22 mouse cellular contexts compared by ENCODE assay signal in genomic region chr11:84855285-84855684, GRCm38 (mm10). TPM values are rescaled to one million over a fixed set of nuclear protein-coding genes. Genes with fewer than 3 reads are reported as not detected.
DNase-seq lines count a peak whose midpoint lies in the region; ATAC-seq and TF ChIP-seq lines count a peak whose summit lies in the region.
"Had no signal": no experiment of that assay in that cellular context is flagged by ENCODE, and none has a peak within 500 bp of the region (broad histone marks: within the 10 kb centered on the region; RNA-seq: fewer than 3 reads in every experiment).

No protein-coding gene starts in this region.

- no peak for TF ChIP-seq POLR2A in liver, adult 2 months (IDR thresholded peaks at IDR 0.05; ENCODE audit: extremely low read depth, insufficient read depth, low read length)
- TF ChIP-seq POLR2A in MEL (IDR thresholded peaks at IDR 0.05; ENCODE audit: control insufficient read depth in 1 of 2, insufficient read depth in 1 of 2, low read depth in 1 of 2, low read length in 2 of 2, poor library complexity in 1 of 2) = no peak

- no peak overlapping the region for H3K27ac ChIP-seq in liver, adult 2 months (replicated peaks; ENCODE audit: insufficient read depth, low read depth, low read length)
- H3K27ac ChIP-seq in liver, postnatal 0 days (ENCODE audit: low read depth) = no peak overlapping the region
- H3K27ac ChIP-seq in MEL (ENCODE audit: control insufficient read depth, low read depth, low read length) = no peak overlapping the region
- H3K27ac ChIP-seq: embryonic facial prominence, embryonic 13.5 days; embryonic facial prominence, embryonic 15.5 days; forebrain, embryonic 10.5 days; forebrain, embryonic 12.5 days had no signal

- H3K4me3 ChIP-seq in liver, adult 2 months (ENCODE audit: insufficient read depth, low read depth, low read length) = no peak overlapping the region
- H3K4me3 ChIP-seq in liver, postnatal 0 days (ENCODE audit: low read depth, low read length) = no peak overlapping the region
- no peak overlapping the region for H3K4me3 ChIP-seq in MEL (ENCODE audit: control insufficient read depth in 1 of 2, insufficient read depth in 1 of 2, low read depth in 2 of 2, low read length in 2 of 2)
- H3K4me3 ChIP-seq: embryonic facial prominence, embryonic 13.5 days; embryonic facial prominence, embryonic 15.5 days; erythroblast, embryonic 14.5 days; forebrain, embryonic 10.5 days; forebrain, embryonic 12.5 days had no signal

- H3K79me2 ChIP-seq in liver, adult 2 months (ENCODE audit: control insufficient read depth, insufficient read depth, low read length) = no peaks in the 10 kb centered on the region; the same call in 1 of the 2 replicates
- peaks cover 3% of the 10 kb centered on the region; the same call in 1 of the 2 replicates for H3K79me2 ChIP-seq in MEL (ENCODE audit: control insufficient read depth, insufficient read depth, low read length, poor library complexity)

- H3K9ac ChIP-seq in liver, adult 2 months (ENCODE audit: low read depth, low read length) = no peak overlapping the region
- H3K9ac ChIP-seq in liver, postnatal 0 days (replicated peaks) = no peak overlapping the region
- H3K9ac ChIP-seq in MEL (ENCODE audit: control insufficient read depth, low read depth, low read length, poor library complexity, severe bottlenecking) = no peak overlapping the region
- H3K9ac ChIP-seq: embryonic facial prominence, embryonic 13.5 days; embryonic facial prominence, embryonic 15.5 days; forebrain, embryonic 12.5 days had no signal

- peaks cover 62% of the 10 kb centered on the region for H3K36me3 ChIP-seq in liver, adult 2 months (ENCODE audit: control insufficient read depth, insufficient read depth, low read length)
- H3K36me3 ChIP-seq in liver, postnatal 0 days (replicated peaks; ENCODE audit: insufficient read depth, low read length) = peaks cover 83% of the 10 kb centered on the region
- peaks cover 26 to 65% of the 10 kb centered on the region in 2 experiments for H3K36me3 ChIP-seq in MEL (ENCODE audit: control insufficient read depth in 1 of 2, insufficient read depth in 2 of 2, low read length in 2 of 2)

- no peak for ATAC-seq in liver, postnatal 0 days
- ATAC-seq: forebrain, embryonic 14.5 days; forebrain, embryonic 16.5 days had no signal

- TF ChIP-seq CTCF in liver, adult 2 months (IDR thresholded peaks at IDR 0.05; ENCODE audit: low read depth, low read length) = no peak
- no peak for TF ChIP-seq CTCF in liver, postnatal 0 days (IDR thresholded peaks at IDR 0.05; ENCODE audit: low read depth)
- no peak for TF ChIP-seq CTCF in MEL (IDR thresholded peaks at IDR 0.05 in 2 of 3, conservative IDR thresholded peaks at IDR 0.05 in 1 of 3; ENCODE audit: control insufficient read depth in 1 of 3, insufficient read depth in 1 of 3, low read depth in 2 of 3, low read length in 3 of 3, poor library complexity in 1 of 3, severe bottlenecking in 1 of 3)

- no peak overlapping the region for H3K4me2 ChIP-seq in liver, postnatal 0 days (ENCODE audit: low read depth, low read length)
- H3K4me2 ChIP-seq: embryonic facial prominence, embryonic 13.5 days; embryonic facial prominence, embryonic 15.5 days; forebrain, embryonic 12.5 days had no signal

- WGBS in liver, adult 2 months = 82% methylated on average over 6 of the region's 6 CpGs
- 92% methylated on average over 6 of the region's 6 CpGs for WGBS in liver, postnatal 0 days (ENCODE audit: insufficient replicate concordance)

- no peaks in the 10 kb centered on the region for H3K4me1 ChIP-seq in liver, adult 2 months (ENCODE audit: control insufficient read depth, insufficient read depth, low read length)
- H3K4me1 ChIP-seq in liver, postnatal 0 days (ENCODE audit: insufficient read depth) = no peaks in the 10 kb centered on the region
- peaks cover 0 to 15% of the 10 kb centered on the region in 2 experiments; a peak in 2 of 4 replicates for H3K4me1 ChIP-seq in MEL (ENCODE audit: control insufficient read depth in 1 of 2, insufficient read depth in 2 of 2, low read length in 2 of 2)
- H3K4me1 ChIP-seq: embryonic facial prominence, embryonic 13.5 days; embryonic facial prominence, embryonic 15.5 days; forebrain, embryonic 10.5 days; forebrain, embryonic 12.5 days had no signal

- DNase-seq in liver, adult 2 months (ENCODE audit: extremely low read depth, low read depth, low spot score) = peak; percentile 41
- DNase-seq in liver, postnatal 0 days = no peak
- DNase-seq in MEL (ENCODE audit: low read depth, low spot score) = no peak
- no peak for DNase-seq in thymus, postnatal 10 days (ENCODE audit: low spot score in 2 of 2)
- no peak for DNase-seq in spleen, postnatal 4 days (ENCODE audit: low spot score in 2 of 2)
- DNase-seq: adrenal gland, adult 2 months; adrenal gland, postnatal 10 days; adrenal gland, postnatal 25 days; cerebellum, adult 18-20 months; cerebellum, adult 8-10 months; cerebellum, adult 9-11 months; cerebellum, postnatal 14 days; cerebellum, postnatal 36 days; embryo, embryonic 11 days had no signal

- H3K9me3 ChIP-seq in liver, postnatal 0 days (ENCODE audit: low read length) = no peaks in the 10 kb centered on the region
- no peaks in the 10 kb centered on the region for H3K9me3 ChIP-seq in MEL (replicated peaks; ENCODE audit: insufficient read depth, low read length)
- H3K9me3 ChIP-seq: embryonic facial prominence, embryonic 13.5 days; embryonic facial prominence, embryonic 15.5 days; forebrain, embryonic 10.5 days; forebrain, embryonic 12.5 days; G1E had no signal

- TF ChIP-seq EP300 in liver, postnatal 0 days (IDR thresholded peaks at IDR 0.05; ENCODE audit: low read depth) = no peak
- TF ChIP-seq EP300 in MEL (IDR thresholded peaks at IDR 0.05; ENCODE audit: low read depth in 1 of 2, low read length in 2 of 2) = no peak

- H3K27me3 ChIP-seq in liver, adult 2 months (ENCODE audit: control insufficient read depth, insufficient read depth, low read length) = no peaks in the 10 kb centered on the region
- H3K27me3 ChIP-seq in liver, postnatal 0 days (ENCODE audit: insufficient read depth, low read length) = no peaks in the 10 kb centered on the region
- H3K27me3 ChIP-seq in MEL (ENCODE audit: control insufficient read depth in 1 of 2, insufficient read depth in 2 of 2, low read length in 2 of 2) = no peaks in the 10 kb centered on the region
- H3K27me3 ChIP-seq: embryonic facial prominence, embryonic 13.5 days; embryonic facial prominence, embryonic 15.5 days; forebrain, embryonic 12.5 days had no signal

- no peak for TF ChIP-seq RAD21 in MEL (IDR thresholded peaks at IDR 0.05; ENCODE audit: low read depth, low read length)

TF ChIP-seq in MEL, 35 proteins besides CTCF, POLR2A, EP300 and RAD21:
- TF ChIP-seq GATA1 (IDR thresholded peaks at IDR 0.05; ENCODE audit: low read depth, low read length) (no peak), ZNF384 (IDR thresholded peaks at IDR 0.05; ENCODE audit: low read depth, low read length) (peak; percentile 88)

RNA-seq across cellular contexts. Expression of gene Ggnbp2, which starts 15.3 kb away (rescaled TPM):
- total RNA-seq in liver, adult 2 months (2014; rRNA removed) = 84.9 and 96.4 TPM in 2 replicates
- polyA plus RNA-seq in liver, adult 2 months (2012; rRNA removed) = 22.5 and 34.0 TPM in 2 replicates
- 44.7 and 56.3 TPM in 2 replicates for polyA plus RNA-seq in liver, postnatal 0 days (2015; fragmentation: Nextera tagmentation; extraction: Ambion mirVana)
- 55.4 and 65.2 TPM in 2 replicates for total RNA-seq in MEL (2012; rRNA removed)
- 10 to 100 TPM; 83.0 to 89.6 TPM for polyA plus RNA-seq in MEL (2012; ENCODE audit: insufficient read depth in 1 of 2, insufficient read length in 2 of 2, low read depth in 1 of 2, low replicate concordance in 2 of 2, missing spikeins in 1 of 2)

RNA-seq across cellular contexts. Expression of gene Myo19, which starts 24.7 kb away (rescaled TPM):
- total RNA-seq in liver, adult 2 months (2014; rRNA removed) = 2.3 and 3.7 TPM in 2 replicates
- polyA plus RNA-seq in liver, adult 2 months (2012; rRNA removed) = 5.3 and 7.7 TPM in 2 replicates
- 1.7 and 1.8 TPM in 2 replicates for polyA plus RNA-seq in liver, postnatal 0 days (2015; fragmentation: Nextera tagmentation; extraction: Ambion mirVana)
- 11.5 and 14.9 TPM in 2 replicates for total RNA-seq in MEL (2012; rRNA removed)
- 10 to 100 TPM in 1 of 2 experiments, not detected in 1; 27.1 TPM for polyA plus RNA-seq in MEL (2012; ENCODE audit: insufficient read depth in 1 of 2, insufficient read length in 2 of 2, low read depth in 1 of 2, low replicate concordance in 2 of 2, missing spikeins in 1 of 2)

RNA-seq across cellular contexts. Expression of gene Pigw, which starts 24.8 kb away (rescaled TPM):
- 4.2 and 4.8 TPM in 2 replicates for total RNA-seq in liver, adult 2 months (2014; rRNA removed)
- polyA plus RNA-seq in liver, adult 2 months (2012; rRNA removed) = 1.2 and 1.5 TPM in 2 replicates
- polyA plus RNA-seq in liver, postnatal 0 days (2015; fragmentation: Nextera tagmentation; extraction: Ambion mirVana) = 1.3 and 1.4 TPM in 2 replicates
- total RNA-seq in MEL (2012; rRNA removed) = 2.5 and 2.7 TPM in 2 replicates
- polyA plus RNA-seq in MEL (2012; ENCODE audit: insufficient read depth in 1 of 2, insufficient read length in 2 of 2, low read depth in 1 of 2, low replicate concordance in 2 of 2, missing spikeins in 1 of 2) = 1 to 10 TPM in 1 of 2 experiments, not detected in 1; 3.5 TPM

RNA-seq across cellular contexts. Expression of gene Dhrs11, which starts 26.5 kb away (rescaled TPM):
- total RNA-seq in liver, adult 2 months (2014; rRNA removed) = 14.8 and 23.2 TPM in 2 replicates
- polyA plus RNA-seq in liver, adult 2 months (2012; rRNA removed) = 68.3 and 75.1 TPM in 2 replicates
- 86.1 and 91.1 TPM in 2 replicates for polyA plus RNA-seq in liver, postnatal 0 days (2015; fragmentation: Nextera tagmentation; extraction: Ambion mirVana)
- 29.4 and 36.6 TPM in 2 replicates for total RNA-seq in MEL (2012; rRNA removed)
- 10 to 100 TPM in 1 of 2 experiments, not detected in 1; 37.7 TPM for polyA plus RNA-seq in MEL (2012; ENCODE audit: insufficient read depth in 1 of 2, insufficient read length in 2 of 2, low read depth in 1 of 2, low replicate concordance in 2 of 2, missing spikeins in 1 of 2)

RNA-seq across cellular contexts. Expression of gene Mrm1, which starts 36.0 kb away (rescaled TPM):
- 2.2 and 2.6 TPM in 2 replicates for total RNA-seq in liver, adult 2 months (2014; rRNA removed)
- 3.1 and 3.9 TPM in 2 replicates for polyA plus RNA-seq in liver, adult 2 months (2012; rRNA removed)
- polyA plus RNA-seq in liver, postnatal 0 days (2015; fragmentation: Nextera tagmentation; extraction: Ambion mirVana) = 7.4 and 8.4 TPM in 2 replicates
- total RNA-seq in MEL (2012; rRNA removed) = 37.8 and 41.6 TPM in 2 replicates
- polyA plus RNA-seq in MEL (2012; ENCODE audit: insufficient read depth in 1 of 2, insufficient read length in 2 of 2, low read depth in 1 of 2, low replicate concordance in 2 of 2, missing spikeins in 1 of 2) = 10 to 100 TPM in 1 of 2 experiments, not detected in 1; 23.2 TPM
